Mouse (Mus musculus) liver, embryonic 14.5 days (tissue): ENCODE data around the gene 4930544D05Rik.

ENCODE experiments used
- CTCF ChIP-seq: IDR thresholded peaks from 2 replicates; pipeline ENCODE4 v1.5.1; 2016; ENCODE audit warnings: antibody characterized with exemption, low read depth, control low read depth
- EP300 ChIP-seq: IDR thresholded peaks from 2 replicates; pipeline ENCODE4 v1.6.1; 2016; ENCODE audit warnings: antibody characterized with exemption, low read depth

- TF ChIP-seq CTCF (no peak), EP300 (no peak)
These were observed 47.5 kb downstream of the 4930544D05Rik start for GRCm38 (mm10) chr11:70663101-70663500.
